Mouse (Mus musculus): Measurements from ENCODE around the gene Dirc2. TPM values are rescaled to one million over a fixed set of nuclear protein-coding genes. Genes with fewer than 3 reads are reported as not detected.

Dirc2 gene
- polyA plus RNA-seq, 1 experiment from 2014 or later = 17.0 TPM

Other genes with a start within 250 kb of the Dirc2 start
- gene Sema5b, start 228.2 kb downstream of the Dirc2 start, polyA plus RNA-seq (2016; fragmentation: Nextera tagmentation; extraction: Ambion mirVana) = 9.4 and 10.0 TPM in 2 replicates
- gene Hspbap1, start 1.0 kb upstream of the Dirc2 start, polyA plus RNA-seq (2016; fragmentation: Nextera tagmentation; extraction: Ambion mirVana) = 21.6 and 22.9 TPM in 2 replicates
- 0.43 and 0.46 TPM in 2 replicates for gene Parp14, start 102.2 kb upstream of the Dirc2 start, polyA plus RNA-seq (2016; fragmentation: Nextera tagmentation; extraction: Ambion mirVana)
- 3.8 TPM in 2 replicates for gene Parp9, start 169.1 kb upstream of the Dirc2 start, polyA plus RNA-seq (2016; fragmentation: Nextera tagmentation; extraction: Ambion mirVana)
- gene Dtx3l, start 169.8 kb upstream of the Dirc2 start, polyA plus RNA-seq (2016; fragmentation: Nextera tagmentation; extraction: Ambion mirVana) = 3.8 and 3.9 TPM in 2 replicates
- 48.4 and 51.0 TPM in 2 replicates for gene Kpna1, start 209.4 kb upstream of the Dirc2 start, polyA plus RNA-seq (2016; fragmentation: Nextera tagmentation; extraction: Ambion mirVana)